Mouse (Mus musculus): ENCODE results near the gene S1pr4. TPM values are rescaled to one million over a fixed set of nuclear protein-coding genes. Genes with fewer than 3 reads are reported as not detected.
A peak's percentile ranks its signal among the peaks of the same experiment; 100 is the strongest.

The S1pr4 gene
- total RNA-seq, 4 experiments from 2014 or later: 0.88 to 1.4 (median 1.0) TPM

GRCm38 (mm10) chr10:81464405-81465264 lies 35.3 kb downstream of the S1pr4 start:
- no peak for DNase-seq (ENCODE audit: low spot score)

GRCm38 (mm10) chr10:81463531-81463930 lies 36.4 kb downstream of the S1pr4 start:
- no peak for DNase-seq (ENCODE audit: low spot score)

GRCm38 (mm10) chr10:81462917-81463316 lies 37.0 kb downstream of the S1pr4 start:
- DNase-seq (ENCODE audit: low spot score): no peak

GRCm38 (mm10) chr10:81462415-81462804 lies 37.5 kb downstream of the S1pr4 start:
- DNase-seq (ENCODE audit: low spot score): no peak

- DNase-seq (ENCODE audit: low spot score): no peak
Measured at GRCm38 (mm10) chr10:81461673-81462414, 38.1 kb downstream of the S1pr4 start.

- no peak for DNase-seq (ENCODE audit: low spot score)
Measured at GRCm38 (mm10) chr10:81460951-81461350, 39.0 kb downstream of the S1pr4 start.

GRCm38 (mm10) chr10:81460471-81460870 lies 39.5 kb downstream of the S1pr4 start:
- DNase-seq (ENCODE audit: low spot score): no peak

GRCm38 (mm10) chr10:81459399-81459798 lies 40.5 kb downstream of the S1pr4 start:
- no peak for DNase-seq (ENCODE audit: low spot score)

- no peak for DNase-seq (ENCODE audit: low spot score)
Measured at GRCm38 (mm10) chr10:81458267-81458666, 41.7 kb downstream of the S1pr4 start.

- no peak for DNase-seq (ENCODE audit: low spot score)
Measured at GRCm38 (mm10) chr10:81457624-81458023, 42.3 kb downstream of the S1pr4 start.

GRCm38 (mm10) chr10:81456983-81457563 lies 42.9 kb downstream of the S1pr4 start:
- DNase-seq (ENCODE audit: low spot score): no peak

- no peak for DNase-seq (ENCODE audit: low spot score)
Measured at GRCm38 (mm10) chr10:81455181-81455895, 44.6 kb downstream of the S1pr4 start, which contains the start of gene Nfic. TSS of gene Nfic (minus strand) at chr10:81455635.

GRCm38 (mm10) chr10:81454106-81454505 lies 45.8 kb downstream of the S1pr4 start:
- no peak for DNase-seq (ENCODE audit: low spot score)

- DNase-seq (ENCODE audit: low spot score): no peak
Measured at GRCm38 (mm10) chr10:81452947-81453288, 47.0 kb downstream of the S1pr4 start.

GRCm38 (mm10) chr10:81452237-81452946 lies 47.5 kb downstream of the S1pr4 start:
- no peak for DNase-seq (ENCODE audit: low spot score)

- DNase-seq (ENCODE audit: low spot score): no peak
Measured at GRCm38 (mm10) chr10:81451365-81451745, 48.6 kb downstream of the S1pr4 start.

GRCm38 (mm10) chr10:81450641-81451364 lies 49.1 kb downstream of the S1pr4 start:
- no peak for DNase-seq (ENCODE audit: low spot score)

- peak; percentile 87 for DNase-seq (ENCODE audit: low spot score)
Measured at GRCm38 (mm10) chr10:81450140-81450539, 49.8 kb downstream of the S1pr4 start.
